In the genomic region with DNA sequence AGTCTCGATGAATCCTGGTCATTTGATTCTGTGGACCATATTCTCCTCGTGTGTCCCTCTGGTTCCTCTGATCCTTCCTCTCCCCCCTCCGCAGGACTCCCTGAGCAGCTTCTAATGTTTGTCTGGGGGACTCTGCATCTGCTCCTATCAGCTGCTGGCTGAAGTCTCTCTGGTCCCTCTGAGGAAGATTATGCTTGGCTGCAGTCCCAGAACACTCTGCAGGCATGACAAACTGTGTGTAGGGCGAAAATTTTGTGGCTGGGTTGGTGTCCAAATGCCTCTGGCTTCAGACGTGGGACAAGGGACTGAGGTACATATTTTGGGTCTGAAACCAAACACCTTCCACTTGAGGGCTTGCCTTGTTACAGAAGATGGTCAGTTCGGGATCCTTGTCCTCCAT, we compare ENCODE assay signal across 9 mouse cellular contexts. TPM values are rescaled to one million over a fixed set of nuclear protein-coding genes. Genes with fewer than 3 reads are reported as not detected.
A peak's percentile ranks its signal among the peaks of the same experiment; 100 is the strongest.
DNase-seq lines count a peak whose midpoint lies in the region; ATAC-seq and TF ChIP-seq lines count a peak whose summit lies in the region.
"Had no signal": no experiment of that assay in that cellular context is flagged by ENCODE, and none has a peak within 500 bp of the region (broad histone marks: within the 10 kb centered on the region; RNA-seq: fewer than 3 reads in every experiment).

No protein-coding gene starts in this region.

- H3K4me3 ChIP-seq in forebrain, embryonic 13.5 days, result no peak overlapping the region
- H3K4me3 ChIP-seq in forebrain, embryonic 12.5 days (replicated peaks), result no peak overlapping the region
- no peak overlapping the region for H3K4me3 ChIP-seq in testis, adult 2 months (ENCODE audit: control insufficient read depth, low read depth, low read length)

- DNase-seq in Muller cell, postnatal 12 days (ENCODE audit: inconsistent ontology term), result peak; percentile 71
- DNase-seq in gastrocnemius, postnatal 14 days, result peak; percentile 72
- peak; percentile 44 for DNase-seq in kidney, adult 11 months
- DNase-seq in lung, postnatal 14 days, result peak; percentile 70
- no peak for DNase-seq in natural killer cell, adult 2 months (ENCODE audit: low spot score in 2 of 2)

- H3K4me1 ChIP-seq in forebrain, embryonic 13.5 days, result peaks cover 20% of the 10 kb centered on the region
- H3K4me1 ChIP-seq in forebrain, embryonic 12.5 days, result peaks cover 4% of the 10 kb centered on the region; the same call in 1 of the 2 replicates
- no peaks in the 10 kb centered on the region for H3K4me1 ChIP-seq in testis, adult 2 months (ENCODE audit: control insufficient read depth, insufficient read depth, low read length)

- no peak for TF ChIP-seq POLR2A in testis, adult 2 months (IDR thresholded peaks at IDR 0.05; ENCODE audit: control insufficient read depth, low read depth, low read length)

- ATAC-seq in forebrain, embryonic 13.5 days, result peak; percentile 51; the same call in 1 of the 2 replicates
- ATAC-seq in forebrain, embryonic 12.5 days (ENCODE audit: low FRiP score), result no peak

- no peaks in the 10 kb centered on the region for H3K27me3 ChIP-seq in forebrain, embryonic 13.5 days
- H3K27me3 ChIP-seq in forebrain, embryonic 12.5 days, result 0 out of 2 replicates have a peak, but pooled peaks cover 4% of the 10 kb centered on the region
- no peaks in the 10 kb centered on the region for H3K27me3 ChIP-seq in testis, adult 2 months (ENCODE audit: control insufficient read depth, insufficient read depth, low read length)
- H3K27me3 ChIP-seq: CH12.LX had no signal

- peak overlapping the region; percentile 4 for H3K27ac ChIP-seq in forebrain, embryonic 13.5 days
- no peak overlapping the region for H3K27ac ChIP-seq in forebrain, embryonic 12.5 days
- peak overlapping the region; percentile 46; the same call in 1 of the 2 replicates for H3K27ac ChIP-seq in testis, adult 2 months (ENCODE audit: control insufficient read depth, insufficient read depth, low read depth, low read length)

- no peak overlapping the region for H3K9ac ChIP-seq in forebrain, embryonic 13.5 days
- H3K9ac ChIP-seq in forebrain, embryonic 12.5 days, result no peak overlapping the region

- no peaks in the 10 kb centered on the region for H3K9me3 ChIP-seq in forebrain, embryonic 13.5 days (replicated peaks)
- no peaks in the 10 kb centered on the region for H3K9me3 ChIP-seq in forebrain, embryonic 12.5 days

- intact Hi-C loops in gastrocnemius, postnatal 14 days (cut with DNase I; ENCODE audit: low total_unique reads), result no loop called here

- no peak for TF ChIP-seq CTCF in testis, adult 2 months (IDR thresholded peaks at IDR 0.05; ENCODE audit: control insufficient read depth, insufficient read depth, insufficient replicate concordance, low read depth, low read length)

- H3K36me3 ChIP-seq in forebrain, embryonic 13.5 days (ENCODE audit: poor library complexity, severe bottlenecking), result no peaks in the 10 kb centered on the region
- H3K36me3 ChIP-seq in forebrain, embryonic 12.5 days (replicated peaks), result no peaks in the 10 kb centered on the region
- H3K36me3 ChIP-seq in testis, adult 2 months (ENCODE audit: control insufficient read depth, insufficient read depth, low read length), result no peaks in the 10 kb centered on the region

- H3K4me2 ChIP-seq in forebrain, embryonic 13.5 days, result no peak overlapping the region
- H3K4me2 ChIP-seq in forebrain, embryonic 12.5 days, result no peak overlapping the region

- 62% methylated on average over 6 of the region's 6 CpGs for WGBS in forebrain, embryonic 13.5 days
- WGBS in forebrain, embryonic 12.5 days, result 76% methylated on average over 6 of the region's 6 CpGs

RNA-seq across cellular contexts. Expression of gene Gm5148, which starts 13.1 kb away (rescaled TPM):
- 5.2 and 5.3 TPM in 2 replicates for polyA plus RNA-seq in forebrain, embryonic 13.5 days (2015; fragmentation: Nextera tagmentation; extraction: Ambion mirVana)
- 3.7 and 4.3 TPM in 2 replicates for polyA plus RNA-seq in forebrain, embryonic 12.5 days (2016; fragmentation: Nextera tagmentation; extraction: Ambion mirVana)
- total RNA-seq in gastrocnemius, postnatal 14 days (2021), result under 1 TPM in 1 of 2 experiments, not detected in 1; 0.27 TPM
- polyA plus RNA-seq in testis, adult 2 months (2012; rRNA removed), result 0.93 and 1.8 TPM in 2 replicates

Comparison
In these comparisons a context has a peak if more than half of its experiments do, and no peak if none do; other contexts are left out.
1. DNase-seq: peak in Muller cell, postnatal 12 days (single experiment), gastrocnemius, postnatal 14 days (single experiment), kidney, adult 11 months (single experiment) and lung, postnatal 14 days (single experiment); none in natural killer cell, adult 2 months (0 of 2).